Mouse (Mus musculus) fat pad, adult 2 months (tissue): Measurements from ENCODE around the gene Tmem44.

Source experiments
- DNase-seq: peaks from one replicate; pipeline ENCODE4 v3.0.0-alpha.2; 2011; ENCODE audit warnings: low read depth, low spot score; ENCODE audit errors: extremely low read depth

Tmem44 gene

GRCm38 (mm10) chr16:30550748-30551192 lies at the start of gene Tmem44:
TSS of gene Tmem44 (minus strand) at chr16:30550842.
- DNase-seq: no peak

DNA sequence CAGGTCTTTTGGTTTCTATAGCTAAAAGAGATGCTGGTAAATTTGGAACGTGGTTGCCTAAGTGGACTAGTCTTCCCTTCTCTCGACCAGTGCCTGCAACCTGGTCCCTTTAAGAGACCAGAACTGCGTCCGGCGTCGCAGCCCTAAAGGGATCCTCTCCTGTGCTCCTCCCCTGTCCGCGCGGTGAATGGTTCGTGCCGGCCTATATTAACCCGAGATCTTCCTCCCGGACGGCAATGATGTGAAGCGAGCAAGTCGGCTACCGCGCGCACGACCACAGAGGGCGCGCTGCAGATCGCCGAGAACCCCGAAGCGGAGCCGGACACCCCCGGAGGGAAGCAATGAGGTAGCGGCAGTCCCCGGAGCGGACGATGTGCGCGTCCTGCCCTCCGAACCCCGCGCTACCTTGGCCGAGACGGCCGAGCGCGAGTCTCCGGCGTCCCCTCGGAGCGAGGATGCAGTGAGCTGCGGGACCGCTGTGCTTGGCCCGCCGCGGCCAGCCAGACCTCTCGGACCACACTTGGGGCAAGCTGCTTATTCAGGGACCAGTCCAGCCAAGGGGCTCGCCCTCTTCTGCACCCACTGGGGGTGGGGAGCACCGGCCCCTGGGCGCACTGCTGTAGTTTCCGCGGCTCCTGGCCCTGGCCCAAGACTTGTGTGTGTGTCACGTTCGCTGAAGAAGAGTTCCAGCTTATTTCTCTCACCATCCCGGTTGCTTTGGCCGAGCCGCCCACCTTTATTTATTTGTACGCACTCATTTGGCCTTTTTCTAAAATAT lies 49.0 kb upstream of the Tmem44 start, which contains the start of gene Fam43a:
Gene Fam43a, plus strand, starts transcription at position 233 of the 778 bp plus-strand sequence.
- DNase-seq: no peak

DNA sequence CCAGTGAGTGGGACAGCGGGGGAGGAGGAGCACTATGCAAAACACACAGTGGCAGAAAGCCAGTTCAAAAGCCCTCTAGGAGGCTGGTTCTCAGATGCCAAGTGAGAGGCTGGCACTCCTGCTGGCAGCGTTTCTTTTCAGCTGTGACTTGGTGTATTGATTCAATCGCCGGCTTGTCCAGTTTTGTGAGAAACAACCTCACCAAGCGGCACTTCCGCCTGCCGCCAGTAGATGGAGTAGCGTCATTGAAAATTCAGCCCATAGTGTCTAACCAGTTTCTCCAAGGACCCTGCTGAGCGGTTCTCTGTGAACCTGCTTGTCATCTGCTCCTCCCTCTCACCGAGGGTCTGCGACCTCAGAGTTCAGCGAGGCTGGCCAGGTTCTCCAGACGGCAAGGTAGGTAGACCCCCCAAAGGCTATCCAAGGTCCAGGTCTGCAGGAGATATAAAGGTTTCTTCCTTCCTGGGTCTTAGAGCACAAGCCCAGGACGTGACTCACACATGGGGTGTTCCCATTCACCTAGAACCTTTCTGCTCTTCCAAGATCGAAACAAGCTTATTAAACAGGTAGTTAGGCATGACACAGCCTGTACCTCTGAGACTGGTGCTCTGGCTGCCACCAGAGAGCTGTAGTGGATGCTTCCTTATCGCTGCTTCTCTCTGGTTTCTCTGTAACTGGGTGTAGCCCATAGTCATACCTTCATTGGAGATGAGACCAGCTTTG lies 46.5 kb upstream of the Tmem44 start:
- no peak for DNase-seq

- no peak for DNase-seq
Observed at GRCm38 (mm10) chr16:30595835-30596557, 45.4 kb upstream of the Tmem44 start.

DNA sequence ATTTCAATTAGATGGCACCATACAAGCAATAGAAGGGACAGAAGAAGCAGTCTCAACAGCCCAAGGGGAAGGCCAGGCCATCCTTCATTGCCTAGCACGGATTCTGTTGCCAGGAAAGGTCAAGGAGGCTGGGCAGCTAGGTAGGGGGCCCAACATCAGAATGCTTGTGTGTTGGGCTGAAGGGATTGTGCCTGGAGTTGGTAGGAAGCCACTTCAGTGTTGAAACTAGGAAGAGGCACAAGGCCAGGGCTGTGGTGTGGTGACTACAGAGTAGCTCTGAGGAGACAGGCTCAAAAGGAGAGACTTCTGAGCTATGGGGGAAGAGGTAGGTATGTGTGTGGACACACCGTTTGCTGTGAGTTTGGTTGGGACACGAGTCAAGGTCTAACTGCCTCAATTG lies 44.7 kb upstream of the Tmem44 start:
- no peak for DNase-seq

- no peak for DNase-seq
Observed at GRCm38 (mm10) chr16:30591990-30592389, 41.3 kb upstream of the Tmem44 start.

GRCm38 (mm10) chr16:30590264-30591209 lies 39.9 kb upstream of the Tmem44 start:
- DNase-seq: no peak

DNA sequence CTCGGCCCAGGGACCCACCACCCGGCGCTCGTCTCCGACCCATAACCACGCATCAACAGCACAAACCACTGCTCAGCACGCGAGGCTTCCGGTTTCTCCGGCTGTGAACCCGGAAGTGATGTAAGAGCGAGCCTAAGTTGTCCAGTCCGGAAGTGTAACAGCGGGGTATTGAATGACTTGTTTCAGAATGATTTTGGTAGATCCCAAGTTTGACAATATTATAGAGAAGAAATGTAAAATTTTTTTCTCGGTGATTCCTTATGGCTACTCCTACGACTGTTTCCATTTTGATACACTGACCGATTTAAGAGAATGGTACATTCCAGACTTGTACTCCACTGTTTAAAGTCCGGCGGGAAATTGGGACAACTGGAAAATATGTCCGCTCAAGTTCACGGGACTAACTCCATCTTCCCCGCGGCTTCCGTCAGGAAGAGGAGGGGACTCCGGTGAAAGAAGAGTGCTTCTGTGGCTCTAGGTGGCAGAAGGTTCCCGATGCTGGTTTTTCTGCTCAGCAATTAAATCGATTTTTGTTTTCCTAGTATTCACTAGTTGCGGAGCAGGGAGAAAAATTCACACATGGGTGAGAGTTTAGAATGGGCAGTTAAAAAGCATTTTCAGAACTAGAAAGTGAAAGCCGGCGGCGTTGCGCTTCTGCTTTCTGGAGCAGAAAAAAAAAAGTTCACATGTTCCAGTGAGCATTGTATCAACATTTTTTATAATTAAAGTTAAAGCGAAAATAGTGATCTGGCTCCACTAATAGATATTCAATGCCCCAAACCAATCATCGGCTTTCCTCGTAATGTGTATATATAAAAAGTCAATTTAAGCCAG lies 37.1 kb upstream of the Tmem44 start, which contains the start of gene Lsg1:
Gene Lsg1, minus strand, starts transcription at position 99 of the 834 bp plus-strand sequence.
- DNase-seq: peak; percentile 84

DNA sequence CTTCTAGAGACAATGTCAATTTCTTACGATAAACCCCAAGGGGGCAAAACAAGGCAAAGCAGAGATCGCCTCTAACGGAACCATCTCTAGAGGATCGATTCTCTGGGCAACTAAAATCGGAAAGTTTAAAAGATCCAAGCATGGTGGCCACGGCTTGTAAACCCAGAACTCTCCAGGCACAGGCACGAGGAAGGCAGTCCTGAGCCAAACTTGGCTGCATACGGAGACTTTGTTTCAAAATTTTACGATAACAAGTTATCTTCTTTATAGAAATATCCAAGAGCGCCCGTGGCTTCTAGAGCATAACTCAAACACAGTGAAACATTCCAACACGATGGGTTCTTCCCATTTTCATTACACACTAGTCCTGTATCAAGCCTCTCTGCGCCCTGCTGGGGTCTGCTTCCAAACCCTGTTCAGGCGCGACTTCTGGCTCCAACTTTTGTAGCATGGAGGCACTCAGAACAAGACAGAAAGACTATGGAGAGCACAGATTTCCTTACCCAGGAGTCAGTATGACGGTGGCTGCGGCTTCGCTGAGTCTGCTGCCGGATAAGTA lies 36.4 kb upstream of the Tmem44 start:
- DNase-seq: no peak

DNA sequence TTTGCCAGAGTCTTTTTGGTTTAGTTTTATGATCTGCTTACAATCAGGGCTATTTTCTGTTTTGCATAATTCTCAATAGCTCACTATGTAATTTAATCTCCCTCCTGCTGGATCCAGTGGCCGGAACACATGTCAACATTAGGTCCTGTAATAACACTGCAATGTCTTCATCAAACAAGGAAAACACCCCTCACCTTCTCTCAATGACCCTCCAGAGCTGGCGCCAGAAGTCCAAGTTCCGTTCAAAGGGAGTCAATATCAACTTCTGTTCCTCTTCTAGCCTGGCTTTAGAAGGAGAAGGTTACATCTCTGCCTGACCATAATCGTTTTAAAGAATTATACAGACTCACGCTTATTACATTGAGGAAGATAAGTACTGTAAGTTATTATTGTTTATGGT lies 30.1 kb upstream of the Tmem44 start:
- DNase-seq: no peak

GRCm38 (mm10) chr16:30576392-30576791 lies 25.8 kb upstream of the Tmem44 start:
- DNase-seq: no peak

- DNase-seq: no peak
Observed at GRCm38 (mm10) chr16:30575815-30576214, 25.2 kb upstream of the Tmem44 start.

- DNase-seq: no peak
Observed at GRCm38 (mm10) chr16:30572239-30572638, 21.6 kb upstream of the Tmem44 start.

DNA sequence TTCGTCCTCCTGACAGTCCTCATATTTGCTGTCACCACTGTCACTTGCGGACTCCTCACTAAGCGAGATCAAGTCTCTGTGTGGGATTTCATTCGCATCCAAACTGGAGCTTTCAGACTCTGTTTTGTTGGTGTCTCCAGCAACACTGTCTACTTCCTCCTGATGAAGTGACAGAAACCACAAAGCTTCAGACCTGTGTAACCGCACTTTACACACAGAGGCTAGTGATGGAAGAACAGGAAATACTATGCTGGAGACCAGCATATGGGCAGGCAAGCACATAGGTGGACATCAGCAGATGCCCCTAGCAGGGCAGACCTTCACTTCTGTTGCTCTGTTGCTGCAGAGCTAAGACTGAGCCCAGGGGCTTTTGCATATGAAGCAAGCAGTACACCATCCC lies 20.7 kb upstream of the Tmem44 start:
- no peak for DNase-seq

DNA sequence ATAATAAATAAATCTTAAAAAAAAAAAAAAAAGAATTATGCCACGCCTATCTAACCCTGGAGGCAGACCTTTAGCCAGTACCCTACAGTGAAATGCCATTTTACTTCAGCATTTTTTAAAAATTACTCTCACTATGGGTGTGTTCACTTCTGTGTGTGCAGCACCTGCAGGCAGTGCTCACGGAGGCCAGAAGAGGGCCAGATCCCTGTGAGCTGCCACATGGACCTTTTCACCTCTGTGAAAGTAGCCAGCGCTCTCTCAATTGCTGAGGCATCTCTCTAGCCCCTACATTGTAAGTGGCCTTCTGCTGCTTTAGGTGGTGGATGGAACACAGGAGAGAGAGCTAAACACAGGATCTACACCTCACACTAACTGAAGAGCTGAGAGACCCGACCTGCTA lies 19.5 kb upstream of the Tmem44 start:
- no peak for DNase-seq

DNA sequence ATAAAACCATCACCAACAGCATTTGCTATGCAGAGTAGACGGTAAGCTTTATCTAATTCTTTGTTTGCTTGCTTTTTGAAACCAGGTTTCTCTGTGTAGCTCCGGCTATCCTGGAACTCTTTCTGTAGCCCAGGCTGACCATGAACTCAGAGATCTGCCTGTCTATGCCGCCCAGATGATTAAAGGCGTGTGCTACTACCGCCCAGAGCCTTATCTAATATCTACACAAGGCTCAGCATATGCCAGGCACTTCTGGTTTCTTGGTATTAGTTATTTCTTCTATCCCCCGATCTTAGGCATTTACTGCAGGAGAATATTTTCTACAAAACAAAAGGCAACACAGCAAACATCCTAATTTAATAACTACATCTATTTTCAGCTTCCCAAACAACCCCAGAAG lies 15.0 kb upstream of the Tmem44 start:
- no peak for DNase-seq

GRCm38 (mm10) chr16:30560601-30561000 lies 10.0 kb upstream of the Tmem44 start:
- no peak for DNase-seq

- DNase-seq: no peak
Observed at GRCm38 (mm10) chr16:30559312-30559992, 8.8 kb upstream of the Tmem44 start.

- DNase-seq: no peak
Observed at GRCm38 (mm10) chr16:30554109-30554508, 3.5 kb upstream of the Tmem44 start.
